Mouse (Mus musculus) bone marrow, adult 2 months (tissue): ENCODE measurements around the gene Aldh3a1.

Source experiments
- CTCF ChIP-seq: fragments of 200-500 bp; IDR thresholded peaks from 2 replicates; pipeline ENCODE4 v1.5.1; 2011; ENCODE audit warnings: low read length, control low read depth; ENCODE audit not compliant: control insufficient read depth, insufficient read depth
- POLR2A ChIP-seq: fragments of 200-500 bp; IDR thresholded peaks from 2 replicates; pipeline ENCODE4 v1.6.1; 2011; ENCODE audit warnings: low read depth, mild to moderate bottlenecking, control low read depth, low read length, borderline replicate concordance; ENCODE audit not compliant: control insufficient read depth

DNA sequence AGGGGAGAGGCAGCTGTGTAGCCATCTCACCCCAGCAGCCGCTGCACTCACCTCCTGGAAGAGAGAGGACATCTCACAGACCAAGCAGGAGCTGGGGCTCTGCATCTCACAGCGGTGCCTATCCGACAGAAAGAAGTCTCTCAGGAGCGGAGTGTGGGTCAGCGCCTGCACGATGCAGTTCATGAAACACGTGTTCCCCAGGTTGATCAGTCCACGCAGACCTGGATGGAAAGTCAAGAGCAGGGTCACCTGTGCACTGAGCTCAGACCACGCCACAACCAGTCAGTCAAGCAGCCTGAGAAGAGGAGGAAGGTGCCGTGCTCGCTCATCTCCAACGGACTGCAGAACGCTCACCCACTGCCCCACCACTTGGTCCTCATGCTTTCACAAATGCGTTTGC is 44.6 kb upstream of the Aldh3a1 start:
- TF ChIP-seq CTCF (no peak), POLR2A (no peak)
